Mouse (Mus musculus): ENCODE data around the gene Rom1. TPM values are rescaled to one million over a fixed set of nuclear protein-coding genes. Genes with fewer than 3 reads are reported as not detected.

The Rom1 gene
- polyA plus RNA-seq, 1 experiment from 2014 or later, result 2.0 TPM

DNA sequence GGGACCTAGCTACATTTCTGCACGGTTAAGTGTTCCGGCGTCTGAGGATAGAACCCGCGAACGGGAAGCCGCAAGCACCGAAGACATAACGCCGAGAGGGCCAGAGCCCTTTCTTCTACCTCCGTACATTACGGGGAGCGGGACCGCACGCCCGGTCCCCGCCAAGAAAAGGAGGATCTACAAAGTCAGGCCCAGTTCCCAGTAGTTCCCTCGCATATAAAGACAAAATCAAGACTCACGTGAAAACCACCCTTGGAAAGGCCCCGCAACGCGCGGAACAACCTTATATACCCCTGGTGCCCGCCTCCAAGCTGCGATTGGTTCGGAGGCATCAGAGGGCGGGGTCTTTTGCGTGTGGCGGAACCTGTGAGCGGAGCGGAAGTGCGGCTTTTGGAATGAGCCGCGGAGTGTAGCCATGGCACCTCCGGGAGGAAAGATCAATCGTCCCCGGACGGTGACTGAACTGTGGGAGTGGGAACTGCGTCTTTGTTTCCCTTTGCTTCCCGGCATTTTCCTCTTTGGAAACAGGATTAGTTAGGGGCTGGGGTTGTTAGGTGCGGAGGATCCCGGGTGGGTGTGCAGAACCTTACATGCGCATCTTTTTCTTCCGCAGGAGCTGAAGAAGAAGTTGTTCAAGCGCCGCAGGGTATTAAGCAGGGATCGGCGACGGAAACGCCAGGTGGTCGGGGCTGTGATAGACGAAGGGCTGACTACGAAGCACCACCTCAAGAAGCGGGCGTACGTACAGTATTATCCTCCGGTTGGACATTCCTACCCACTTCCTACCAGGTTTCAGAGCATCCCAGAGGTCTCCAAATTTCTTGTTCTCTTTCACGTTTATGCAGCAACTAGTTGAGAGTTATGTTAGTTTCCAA lies 40.4 kb downstream of the Rom1 start, which contains the start of the genes 1810009A15Rik and Gm49416:
1810009A15Rik (plus strand) TSS at position 343 of the 875 bp plus-strand sequence.
Gm49416 (plus strand) TSS at position 416 of the 875 bp plus-strand sequence.
- peak within 1 kb of the TSS; percentile 59 for H3K9ac ChIP-seq (replicated peaks; ENCODE audit: low read depth, low read length)
- H3K36me3 ChIP-seq (ENCODE audit: control insufficient read depth, insufficient read depth, low read length), result peaks cover 9% of the 10 kb centered on the region
- under 1% methylated on average over 58 of the region's 58 CpGs for WGBS
- peaks cover 12% of the 10 kb centered on the region; the same call in 1 of the 2 replicates for H3K4me1 ChIP-seq (ENCODE audit: control insufficient read depth, insufficient read depth, low read length)
- ATAC-seq (ENCODE audit: insufficient number of reproducible peaks, insufficient read depth, low FRiP score, low read depth), result peak; percentile 95
- no peaks in the 10 kb centered on the region for H3K9me3 ChIP-seq (ENCODE audit: control insufficient read depth, low read depth, low read length)
- no peaks in the 10 kb centered on the region for H3K27me3 ChIP-seq (ENCODE audit: control insufficient read depth, insufficient read depth, low read length)
- peak within 1 kb of the TSS; percentile 76 for H3K4me2 ChIP-seq (replicated peaks; ENCODE audit: low read depth, low read length)
- H3K4me3 ChIP-seq (ENCODE audit: low read depth, low read length), result peak within 1 kb of the TSS; percentile 59
- peak within 1 kb of the TSS; percentile 89 for H3K27ac ChIP-seq (ENCODE audit: low read length)

DNA sequence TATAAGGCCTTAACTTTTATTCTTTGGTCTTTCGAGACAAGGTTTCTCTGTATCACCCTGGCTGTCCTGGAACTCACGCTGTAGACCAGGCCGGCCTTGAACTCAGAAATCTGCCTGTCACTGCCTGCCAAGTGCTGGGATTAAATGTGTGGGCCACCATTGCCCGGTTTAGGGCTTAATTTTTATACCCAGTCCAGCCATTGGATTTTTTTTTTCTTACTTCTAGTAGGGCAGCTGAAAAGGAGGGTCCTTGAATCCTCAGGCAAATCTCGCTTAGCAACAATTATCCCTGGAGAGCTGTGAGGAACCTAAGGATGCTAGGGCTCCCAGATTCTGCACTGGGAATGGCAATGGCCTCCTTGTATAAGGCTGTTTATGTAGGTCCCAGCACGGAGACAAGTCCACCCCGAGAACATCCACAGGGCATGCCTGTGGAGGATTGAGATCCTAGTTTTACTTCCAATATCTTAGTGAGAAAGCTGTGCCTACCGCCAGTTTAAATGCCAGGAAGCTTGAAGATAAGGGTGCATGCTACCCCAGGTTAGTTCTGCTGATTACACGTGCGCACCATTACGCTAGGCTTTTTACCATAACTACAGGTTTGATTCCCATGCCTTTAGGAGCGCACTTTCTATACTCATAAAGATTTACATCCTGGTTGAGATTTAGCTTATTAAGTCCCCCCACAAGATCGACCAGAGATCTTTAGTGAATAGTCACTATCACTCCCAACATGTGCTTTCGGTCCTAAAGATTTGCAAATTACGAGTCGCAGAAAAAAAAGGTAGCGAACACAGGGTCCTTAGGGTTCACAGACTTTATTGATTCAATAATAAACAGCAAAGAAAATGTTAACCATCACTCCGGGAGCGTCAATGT lies 41.3 kb downstream of the Rom1 start:
- peak overlapping the region; percentile 85 for H3K27ac ChIP-seq (ENCODE audit: low read length)
- H3K27me3 ChIP-seq (ENCODE audit: control insufficient read depth, insufficient read depth, low read length), result no peaks in the 10 kb centered on the region
- no peaks in the 10 kb centered on the region for H3K9me3 ChIP-seq (ENCODE audit: control insufficient read depth, low read depth, low read length)
- 13% methylated on average over 19 of the region's 19 CpGs for whole genome bisulfite sequencing
- H3K4me2 ChIP-seq (replicated peaks; ENCODE audit: low read depth, low read length), result peak overlapping the region; percentile 64
- no peak for ATAC-seq (ENCODE audit: insufficient number of reproducible peaks, insufficient read depth, low FRiP score, low read depth)
- 0 out of 2 replicates have a peak, but pooled peaks cover 10% of the 10 kb centered on the region for H3K4me1 ChIP-seq (ENCODE audit: control insufficient read depth, insufficient read depth, low read length)
- peaks cover 9% of the 10 kb centered on the region for H3K36me3 ChIP-seq (ENCODE audit: control insufficient read depth, insufficient read depth, low read length)
- H3K4me3 ChIP-seq (ENCODE audit: low read depth, low read length), result peak overlapping the region; percentile 59
- peak overlapping the region; percentile 59 for H3K9ac ChIP-seq (replicated peaks; ENCODE audit: low read depth, low read length)

DNA sequence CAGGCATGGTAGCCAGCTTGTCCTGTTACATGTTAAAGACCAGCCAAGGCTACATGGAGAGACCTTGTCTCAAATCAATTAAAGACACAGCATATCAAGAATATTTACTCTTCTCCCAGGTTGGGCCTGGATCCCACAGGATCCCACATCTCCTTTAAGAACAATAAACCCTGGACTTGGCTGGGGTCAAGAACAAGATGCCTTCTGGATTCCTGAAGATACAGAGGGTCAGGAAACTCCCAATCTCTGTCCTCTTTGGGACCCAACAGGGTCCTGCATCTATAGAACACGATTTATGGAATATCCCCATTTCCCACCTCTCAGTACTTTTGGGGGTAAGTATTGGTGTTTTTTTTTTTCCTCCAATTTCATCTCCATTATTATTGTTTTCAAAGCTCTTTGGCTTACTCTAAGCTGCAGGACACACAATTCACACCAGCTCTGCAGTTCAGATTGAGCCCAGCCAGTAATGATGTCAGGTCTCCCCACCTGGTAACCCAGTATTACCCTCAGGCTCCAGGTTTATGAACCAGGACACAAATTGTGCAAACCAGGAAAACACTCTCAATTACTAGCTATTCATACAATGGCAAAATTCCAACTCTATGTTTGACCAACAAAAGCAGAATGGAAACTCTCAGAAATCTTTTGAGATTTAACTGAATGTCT lies 42.1 kb downstream of the Rom1 start:
- Histone ChIP-seq H3K4me1 (ENCODE audit: control insufficient read depth, insufficient read depth, low read length) (0 out of 2 replicates have a peak, but pooled peaks cover 10% of the 10 kb centered on the region), H3K36me3 (ENCODE audit: control insufficient read depth, insufficient read depth, low read length) (peaks cover 9% of the 10 kb centered on the region), H3K9ac (replicated peaks; ENCODE audit: low read depth, low read length) (no peak overlapping the region), H3K27me3 (ENCODE audit: control insufficient read depth, insufficient read depth, low read length) (no peaks in the 10 kb centered on the region), H3K4me3 (ENCODE audit: low read depth, low read length) (peak overlapping the region; percentile 59), H3K9me3 (ENCODE audit: control insufficient read depth, low read depth, low read length) (no peaks in the 10 kb centered on the region), H3K27ac (ENCODE audit: low read length) (peak overlapping the region; percentile 85; the same call in 1 of the 2 replicates), H3K4me2 (replicated peaks; ENCODE audit: low read depth, low read length) (peak overlapping the region; percentile 64)
- WGBS, result 55% methylated on average over 1 of the region's 1 CpGs
- ATAC-seq (ENCODE audit: insufficient number of reproducible peaks, insufficient read depth, low FRiP score, low read depth), result no peak

DNA sequence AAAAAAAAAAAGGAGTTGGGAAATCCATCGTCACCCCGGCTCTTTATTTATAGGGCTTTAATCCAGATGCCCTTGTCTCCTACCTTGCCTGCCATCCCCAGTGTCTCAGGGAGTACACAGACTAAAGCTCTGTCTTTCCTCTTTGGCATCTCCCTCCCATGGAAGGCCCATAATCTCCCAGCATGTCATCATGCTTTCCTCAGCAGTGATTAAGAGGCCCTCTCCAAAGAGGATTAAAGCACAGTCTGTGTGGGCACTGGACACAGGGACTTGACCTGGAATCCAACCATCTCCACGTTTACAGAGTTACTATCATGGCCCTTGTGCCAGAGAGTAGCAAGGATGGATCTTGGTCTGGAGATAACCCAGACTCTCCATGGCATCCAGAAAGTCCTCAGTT lies 45.5 kb downstream of the Rom1 start, which contains the start of the genes Lbhd1 and Gm49403:
Lbhd1 (plus strand) TSS at position 117 of the 400 bp plus-strand sequence.
Gm49403 (plus strand) TSS at position 315 of the 400 bp plus-strand sequence.
- ATAC-seq (ENCODE audit: insufficient number of reproducible peaks, insufficient read depth, low FRiP score, low read depth), result no peak
- WGBS, result 78% methylated on average over 3 of the region's 3 CpGs
- Histone ChIP-seq H3K27ac (ENCODE audit: low read length) (no peak within 1 kb of the TSS), H3K4me3 (ENCODE audit: low read depth, low read length) (no peak within 1 kb of the TSS), H3K9ac (replicated peaks; ENCODE audit: low read depth, low read length) (no peak within 1 kb of the TSS), H3K4me2 (replicated peaks; ENCODE audit: low read depth, low read length) (no peak within 1 kb of the TSS), H3K36me3 (ENCODE audit: control insufficient read depth, insufficient read depth, low read length) (no peaks in the 10 kb centered on the region; the same call in 1 of the 2 replicates), H3K4me1 (ENCODE audit: control insufficient read depth, insufficient read depth, low read length) (0 out of 2 replicates have a peak, but pooled peaks cover 4% of the 10 kb centered on the region), H3K27me3 (ENCODE audit: control insufficient read depth, insufficient read depth, low read length) (no peaks in the 10 kb centered on the region), H3K9me3 (ENCODE audit: control insufficient read depth, low read depth, low read length) (no peaks in the 10 kb centered on the region)

DNA sequence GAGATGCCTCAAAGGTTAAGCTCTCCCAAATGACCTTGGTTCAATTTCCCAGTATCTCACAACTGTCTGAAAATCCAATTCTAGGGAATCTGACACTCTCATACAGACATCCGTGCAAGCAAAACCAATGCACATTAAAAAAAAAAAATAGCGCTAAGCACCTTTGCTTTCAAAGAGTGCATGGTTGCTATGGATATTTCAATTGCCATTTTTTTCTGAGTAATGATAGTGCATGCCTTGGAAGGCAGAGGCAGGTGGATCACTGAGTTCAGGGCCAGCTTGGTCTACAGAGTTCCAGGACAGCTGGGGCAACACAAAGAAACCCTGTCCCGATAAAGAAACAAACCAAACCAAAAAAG lies 48.1 kb downstream of the Rom1 start:
- H3K27me3 ChIP-seq (ENCODE audit: control insufficient read depth, insufficient read depth, low read length), result no peaks in the 10 kb centered on the region
- H3K9me3 ChIP-seq (ENCODE audit: control insufficient read depth, low read depth, low read length), result no peaks in the 10 kb centered on the region
- no peak for ATAC-seq (ENCODE audit: insufficient number of reproducible peaks, insufficient read depth, low FRiP score, low read depth)
- H3K4me3 ChIP-seq (ENCODE audit: low read depth, low read length), result peak overlapping the region; percentile 85
- peak overlapping the region; percentile 84 for H3K4me2 ChIP-seq (replicated peaks; ENCODE audit: low read depth, low read length)
- peak overlapping the region; percentile 83; the same call in 1 of the 2 replicates for H3K9ac ChIP-seq (replicated peaks; ENCODE audit: low read depth, low read length)
- peaks cover 9% of the 10 kb centered on the region for H3K36me3 ChIP-seq (ENCODE audit: control insufficient read depth, insufficient read depth, low read length)
- no peaks in the 10 kb centered on the region for H3K4me1 ChIP-seq (ENCODE audit: control insufficient read depth, insufficient read depth, low read length)
- 14% methylated on average over 3 of the region's 3 CpGs for WGBS
- H3K27ac ChIP-seq (ENCODE audit: low read length), result no peak overlapping the region

DNA sequence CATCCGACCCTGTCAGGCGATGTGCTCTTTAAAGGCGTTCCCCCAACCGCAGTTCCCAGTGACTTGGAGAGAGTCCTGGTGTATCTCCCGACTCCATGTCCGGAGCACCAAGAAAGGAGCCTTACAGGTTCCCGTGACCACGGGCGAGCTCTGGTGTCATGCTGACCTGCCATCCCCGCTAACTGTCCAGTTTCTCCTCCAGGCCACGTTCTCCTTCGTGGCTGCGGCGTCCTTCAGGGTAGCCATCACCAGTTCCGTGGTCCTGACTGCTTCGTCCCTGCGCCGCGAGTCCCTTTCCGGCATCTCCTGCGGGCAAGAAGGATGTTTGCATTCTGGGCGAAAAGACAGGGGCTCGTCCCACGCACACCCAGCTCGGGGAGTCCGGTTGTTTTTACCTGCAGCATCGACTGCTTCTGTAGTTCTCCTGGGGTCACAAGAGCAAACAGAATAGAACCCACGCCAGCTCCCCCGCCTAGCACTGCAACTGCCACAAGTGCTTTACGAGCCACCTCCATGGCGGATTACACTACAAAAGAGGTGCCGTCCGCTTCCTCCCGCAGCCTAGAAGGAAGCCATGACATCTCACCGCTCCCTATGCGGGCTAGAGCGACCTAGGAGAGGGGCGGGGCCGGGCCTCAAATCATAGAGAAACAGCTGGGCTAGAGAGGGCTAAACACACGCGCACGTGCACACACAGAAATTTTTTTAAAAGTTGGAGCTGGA lies 48.7 kb downstream of the Rom1 start, which contains the start of gene Uqcc3:
Uqcc3 (minus strand) TSS at position 613 of the 723 bp plus-strand sequence.
- Histone ChIP-seq H3K4me3 (ENCODE audit: low read depth, low read length) (peak within 1 kb of the TSS; percentile 85), H3K4me2 (replicated peaks; ENCODE audit: low read depth, low read length) (peak within 1 kb of the TSS; percentile 84), H3K36me3 (ENCODE audit: control insufficient read depth, insufficient read depth, low read length) (peaks cover 13% of the 10 kb centered on the region), H3K27ac (ENCODE audit: low read length) (peak within 1 kb of the TSS; percentile 85), H3K4me1 (ENCODE audit: control insufficient read depth, insufficient read depth, low read length) (no peaks in the 10 kb centered on the region), H3K27me3 (ENCODE audit: control insufficient read depth, insufficient read depth, low read length) (no peaks in the 10 kb centered on the region), H3K9ac (replicated peaks; ENCODE audit: low read depth, low read length) (peak within 1 kb of the TSS; percentile 83), H3K9me3 (ENCODE audit: control insufficient read depth, low read depth, low read length) (no peaks in the 10 kb centered on the region)
- peak; percentile 96 for ATAC-seq (ENCODE audit: insufficient number of reproducible peaks, insufficient read depth, low FRiP score, low read depth)
- under 1% methylated on average over 42 of the region's 42 CpGs for WGBS

Measured in stomach, embryonic 14.5 days (tissue).